Mouse (Mus musculus): ENCODE data around the gene Pabpc5. TPM values are rescaled to one million over a fixed set of nuclear protein-coding genes. Genes with fewer than 3 reads are reported as not detected.

Pabpc5 gene
- polyA plus RNA-seq (2012), result not detected in 2 replicates

DNA sequence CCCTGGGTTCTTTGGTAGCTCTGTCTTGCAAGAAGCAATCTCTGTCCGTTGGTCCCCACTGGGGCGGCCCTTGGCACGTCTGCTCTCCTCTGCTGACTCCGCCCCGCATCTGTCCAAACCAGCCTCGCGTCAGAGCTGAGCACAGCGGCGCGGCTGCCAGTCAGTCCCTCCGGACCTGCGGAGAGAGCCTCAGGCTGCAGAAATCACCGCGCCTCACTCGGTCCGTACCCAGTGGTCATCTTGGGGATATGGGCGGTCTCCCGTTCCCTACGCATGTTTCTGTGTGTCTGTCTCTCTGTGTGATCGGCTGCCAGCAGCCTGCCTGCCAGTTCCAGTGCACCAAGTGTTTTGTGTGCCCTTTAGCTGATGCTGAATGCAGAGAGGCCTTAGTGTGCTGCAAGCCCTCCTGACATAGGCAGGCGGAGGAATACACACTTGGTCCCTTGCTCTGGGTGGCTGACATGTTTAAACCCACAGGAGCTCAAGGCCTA, at the start of gene Pabpc5:
Gene Pabpc5 (plus strand): TSS at position 116 of the 491 bp plus-strand sequence.

